Mouse (Mus musculus) midbrain, embryonic 15.5 days (tissue): ENCODE data around the gene Becn1. TPM values are rescaled to one million over a fixed set of nuclear protein-coding genes. Genes with fewer than 3 reads are reported as not detected.

ENCODE experiments used
- ATAC-seq: fragments of 200-750 bp; cut with Nextera tagmentation; replicated peaks from 2 replicates; pipeline ENCODE4 v1.8.0; 2017; ENCODE audit warnings: moderate TSS enrichment
- H3K27ac ChIP-seq: fragments of 300-500 bp; sonication (generic); 2 replicates; pipeline ENCODE4 v1.5.1; 2015; ENCODE audit warnings: mild to moderate bottlenecking, inconsistent platforms
- H3K27me3 ChIP-seq: fragments of 300-500 bp; sonication (generic); replicated peaks from 2 replicates; pipeline ENCODE4 v1.6.1; 2015; ENCODE audit warnings: inconsistent platforms
- H3K36me3 ChIP-seq: fragments of 300-500 bp; sonication (generic); replicated peaks from 2 replicates; pipeline ENCODE4 v1.6.1; 2015; ENCODE audit warnings: inconsistent platforms
- H3K4me1 ChIP-seq: fragments of 300-500 bp; sonication (generic); 2 replicates; pipeline ENCODE4 v1.6.1; 2015; ENCODE audit warnings: inconsistent platforms
- H3K4me2 ChIP-seq: fragments of 300-500 bp; sonication (generic); 2 replicates; pipeline ENCODE4 v1.6.1; 2015; ENCODE audit warnings: inconsistent platforms, mild to moderate bottlenecking, moderate library complexity
- H3K4me3 ChIP-seq: fragments of 300-500 bp; sonication (generic); 2 replicates; pipeline ENCODE4 v1.5.1; 2015; ENCODE audit warnings: mild to moderate bottlenecking, inconsistent platforms
- H3K9ac ChIP-seq: fragments of 300-500 bp; sonication (generic); 2 replicates; pipeline ENCODE4 v1.6.1; 2015; ENCODE audit warnings: mild to moderate bottlenecking, inconsistent platforms
- H3K9me3 ChIP-seq: fragments of 300-500 bp; sonication (generic); 2 replicates; pipeline ENCODE4 v1.6.1; 2016; ENCODE audit warnings: inconsistent platforms
- WGBS: fragments of 180-500 bp; shearing (Covaris S2); methylation state at CpG from one replicate; pipeline ENCODE4 v1.1.7; 2015; ENCODE audit warnings: mixed read lengths; 5-methylcytosine and 5-hydroxymethylcytosine counted together
- polyA plus RNA-seq: library from polyadenylated mRNA; unstranded; fragments of >200 nt; fragmentation: Nextera tagmentation; extraction: Ambion mirVana; gene quantifications from 2 replicates; pipeline ENCODE4 v1.2.1, GENCODE M21; 2015

Becn1 gene
- polyA plus RNA-seq, 1 experiment from 2014 or later: 186 TPM

DNA sequence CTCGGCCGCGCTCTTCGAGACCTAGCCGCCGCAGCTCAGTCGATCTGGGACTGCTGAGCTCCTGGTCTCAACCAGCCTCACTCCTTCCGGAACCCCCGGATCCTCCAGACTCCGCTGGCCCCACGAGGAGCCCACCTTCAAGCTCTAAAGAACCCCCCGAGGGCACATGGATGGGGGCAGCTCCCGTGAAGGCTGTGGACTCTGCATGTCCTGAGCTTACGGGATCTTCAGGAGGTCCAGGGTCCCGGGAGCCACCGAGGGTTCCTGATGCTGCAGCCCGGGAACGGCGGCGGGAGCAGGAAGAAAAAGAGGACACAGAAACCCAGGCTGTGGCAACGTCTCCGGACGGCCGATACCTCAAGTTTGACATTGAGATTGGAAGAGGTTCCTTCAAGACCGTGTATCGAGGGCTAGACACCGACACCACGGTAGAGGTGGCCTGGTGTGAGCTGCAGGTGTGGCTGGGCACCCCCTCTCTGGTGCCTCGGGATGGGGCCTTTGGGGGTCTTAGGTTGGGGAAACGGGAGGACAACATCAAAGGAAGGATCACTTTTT, 41.2 kb downstream of the Becn1 start:
- Histone ChIP-seq H3K4me3 (peak overlapping the region; percentile 43), H3K27me3 (peaks cover 40% of the 10 kb centered on the region), H3K4me1 (peaks cover 33% of the 10 kb centered on the region), H3K4me2 (peak overlapping the region; percentile 95), H3K9ac (peak overlapping the region; percentile 50), H3K36me3 (no peaks in the 10 kb centered on the region), H3K27ac (no peak overlapping the region), H3K9me3 (no peaks in the 10 kb centered on the region)
- WGBS: under 1% methylated on average over 30 of the region's 30 CpGs
- ATAC-seq: 0 out of 2 replicates have a peak, but pooled peaks have one; percentile 6

DNA sequence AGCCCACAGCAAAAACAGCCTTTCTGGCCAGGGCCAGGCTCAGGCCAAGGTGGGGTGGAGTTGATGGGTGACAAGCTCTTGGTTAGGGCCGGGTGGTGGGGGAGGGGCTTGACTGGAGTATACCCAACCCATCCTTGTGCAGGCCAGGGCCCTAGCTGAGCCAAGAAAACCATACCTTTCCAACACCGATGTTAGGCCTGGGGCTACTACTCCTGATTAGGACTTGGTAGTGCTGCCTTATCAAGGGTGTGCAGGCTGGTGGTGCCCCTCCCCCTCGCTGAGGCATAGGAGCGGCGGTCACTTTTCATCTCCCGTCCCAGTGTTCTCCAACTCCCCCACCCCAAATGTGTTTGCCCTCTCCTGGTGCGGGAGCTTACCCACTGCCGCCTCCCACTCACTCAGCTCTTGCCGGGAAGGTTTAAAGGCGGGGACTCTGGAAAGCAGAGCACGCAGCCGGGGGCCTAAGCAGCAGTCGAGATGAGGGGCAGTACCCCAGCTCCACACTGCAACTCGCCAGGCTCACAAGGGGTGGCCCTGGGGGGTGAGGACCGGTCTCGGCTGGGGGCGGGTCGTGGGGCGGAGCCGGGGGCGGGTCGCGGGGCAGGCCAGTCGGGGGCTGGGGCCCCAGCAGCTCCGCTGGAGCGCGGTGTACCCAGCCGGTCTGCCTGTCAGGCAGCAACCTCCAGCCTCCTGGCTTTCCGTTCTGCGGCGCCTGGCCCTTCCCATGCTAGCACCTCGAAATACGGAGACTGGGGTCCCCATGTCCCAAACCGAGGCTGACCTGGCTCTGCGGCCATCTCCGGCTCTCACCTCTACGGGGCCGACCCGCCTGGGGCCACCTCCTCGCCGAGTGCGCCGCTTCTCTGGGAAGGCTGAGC, 41.9 kb downstream of the Becn1 start, which contains the start of gene Wnk4:
TSS of gene Wnk4 (plus strand) at position 620 of the 878 bp plus-strand sequence.
- no peaks in the 10 kb centered on the region for H3K36me3 ChIP-seq
- under 1% methylated on average over 35 of the region's 43 CpGs for WGBS
- peaks cover 37% of the 10 kb centered on the region for H3K27me3 ChIP-seq
- H3K27ac ChIP-seq: no peak within 1 kb of the TSS
- H3K9me3 ChIP-seq: no peaks in the 10 kb centered on the region
- H3K4me1 ChIP-seq: peaks cover 30% of the 10 kb centered on the region
- ATAC-seq: peak; percentile 77
- peak within 1 kb of the TSS; percentile 95 for H3K4me2 ChIP-seq
- H3K9ac ChIP-seq: peak within 1 kb of the TSS; percentile 50
- H3K4me3 ChIP-seq: peak within 1 kb of the TSS; percentile 43

DNA sequence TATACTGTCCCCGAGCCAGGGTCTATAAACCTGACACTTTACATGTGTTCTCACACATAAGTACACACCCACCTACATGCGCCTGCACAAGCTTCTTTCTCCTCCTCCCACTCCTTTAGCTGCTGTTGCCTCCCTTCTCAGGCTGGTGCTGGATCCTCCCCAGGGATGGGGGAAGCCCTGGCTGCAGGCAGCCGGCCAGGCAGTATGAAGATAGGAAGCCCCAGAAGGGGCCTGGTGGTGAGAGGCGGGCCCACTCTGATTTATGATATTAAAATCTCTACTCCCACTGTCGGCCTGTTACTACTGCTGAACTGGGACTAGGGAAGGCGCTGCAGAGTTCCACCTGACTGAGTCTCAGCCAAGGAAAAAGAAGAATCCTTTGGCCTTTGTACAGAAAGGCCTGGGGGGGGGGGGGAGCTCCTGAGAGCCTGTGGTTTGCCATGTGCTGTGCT, 42.8 kb downstream of the Becn1 start:
- Histone ChIP-seq H3K27ac (no peak overlapping the region), H3K27me3 (peaks cover 31% of the 10 kb centered on the region), H3K4me3 (no peak overlapping the region), H3K36me3 (no peaks in the 10 kb centered on the region), H3K4me2 (no peak overlapping the region), H3K9me3 (no peaks in the 10 kb centered on the region), H3K4me1 (peaks cover 31% of the 10 kb centered on the region), H3K9ac (no peak overlapping the region)
- 0 out of 2 replicates have a peak, but pooled peaks have one; percentile 30 for ATAC-seq
- WGBS: 42% methylated on average over 6 of the region's 6 CpGs

DNA sequence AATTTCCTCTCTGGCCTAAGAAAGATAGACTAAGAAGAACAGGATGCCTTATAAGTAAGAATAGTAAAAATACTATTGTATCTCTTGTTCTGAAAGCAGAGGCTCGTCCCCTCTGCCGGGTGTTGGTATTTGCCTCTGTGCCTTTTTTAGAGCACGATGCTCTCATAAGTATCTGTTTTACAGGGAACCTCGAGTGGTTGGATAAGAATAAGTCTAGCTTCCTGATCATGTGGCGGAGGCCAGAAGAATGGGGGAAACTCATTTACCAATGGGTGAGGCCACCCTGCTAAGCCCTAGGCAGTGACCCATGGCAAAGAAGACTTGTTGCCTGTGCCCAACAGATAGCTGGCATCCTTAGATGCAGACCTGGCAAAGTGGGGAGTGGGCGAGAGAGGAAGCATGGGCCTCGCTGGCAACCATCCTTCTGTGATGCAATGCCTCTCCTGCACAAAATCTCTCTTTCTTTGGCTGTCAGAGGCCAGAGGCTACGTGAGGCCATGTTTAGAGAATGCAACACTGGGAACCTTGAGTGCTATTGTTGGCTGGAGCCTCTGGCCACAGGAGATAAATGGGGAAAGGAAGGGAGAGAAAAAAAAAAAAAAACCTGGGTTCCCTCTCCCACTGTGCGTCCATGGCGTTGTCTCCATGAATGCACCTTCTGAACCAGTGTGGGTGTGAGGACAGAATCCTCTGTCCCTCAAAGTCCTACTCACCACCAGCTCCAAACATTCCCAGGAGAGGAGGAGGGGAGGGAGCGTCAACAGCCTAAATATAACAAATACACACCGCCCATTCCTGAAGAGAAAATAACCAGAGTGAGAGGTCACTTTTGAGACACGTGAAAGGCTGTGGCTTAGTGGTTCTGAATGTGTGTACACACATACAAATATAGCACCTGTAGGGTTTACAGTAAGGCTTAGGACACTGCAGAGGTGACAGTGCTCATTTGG, 46.0 kb downstream of the Becn1 start:
- Histone ChIP-seq H3K36me3 (no peaks in the 10 kb centered on the region), H3K9me3 (no peaks in the 10 kb centered on the region), H3K4me3 (no peak overlapping the region), H3K27me3 (0 out of 2 replicates have a peak, but pooled peaks cover 3% of the 10 kb centered on the region), H3K4me2 (no peak overlapping the region), H3K27ac (no peak overlapping the region), H3K9ac (no peak overlapping the region), H3K4me1 (peaks cover 33% of the 10 kb centered on the region)
- WGBS: 93% methylated on average over 13 of the region's 13 CpGs
- ATAC-seq: no peak

DNA sequence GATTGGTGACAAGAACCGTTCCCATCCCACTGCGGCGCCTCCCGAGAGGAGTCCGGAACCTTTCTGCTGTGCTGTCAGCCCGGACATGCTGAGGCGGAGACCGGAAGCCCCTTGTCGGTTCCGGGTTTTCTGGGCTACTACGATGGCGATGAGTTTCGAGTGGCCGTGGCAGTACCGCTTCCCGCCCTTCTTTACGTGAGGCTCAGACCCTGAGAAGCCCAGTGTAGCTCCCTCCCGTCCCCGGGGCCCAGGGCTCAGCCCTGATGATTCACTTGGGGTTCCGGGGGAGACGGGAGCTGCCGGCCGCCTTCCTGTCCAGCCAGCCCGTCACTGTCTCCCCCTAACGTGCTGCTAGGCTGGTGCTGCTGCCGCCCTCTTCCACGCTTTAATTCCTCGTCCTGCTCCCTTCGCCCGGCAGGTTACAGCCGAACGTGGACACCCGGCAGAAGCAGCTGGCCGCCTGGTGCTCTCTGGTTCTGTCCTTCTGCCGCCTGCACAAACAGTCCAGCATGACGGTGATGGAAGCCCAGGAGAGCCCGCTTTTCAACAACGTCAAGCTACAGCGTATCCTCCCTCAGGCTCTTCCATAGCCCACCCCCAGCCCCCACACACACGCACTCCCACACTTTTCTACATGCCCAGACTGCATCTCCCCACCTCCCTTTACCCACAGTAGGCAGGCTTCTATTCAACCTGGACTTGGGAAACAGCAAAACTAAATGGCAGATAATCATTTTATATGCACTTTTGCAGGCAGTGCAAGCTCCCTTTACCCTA, 48.3 kb downstream of the Becn1 start, which contains the start of gene Vps25:
TSS of gene Vps25 (plus strand) at position 95 of the 777 bp plus-strand sequence.
- ATAC-seq: peak; percentile 89
- WGBS: 0% methylated on average over 40 of the region's 40 CpGs
- H3K27ac ChIP-seq: peak within 1 kb of the TSS; percentile 89

DNA sequence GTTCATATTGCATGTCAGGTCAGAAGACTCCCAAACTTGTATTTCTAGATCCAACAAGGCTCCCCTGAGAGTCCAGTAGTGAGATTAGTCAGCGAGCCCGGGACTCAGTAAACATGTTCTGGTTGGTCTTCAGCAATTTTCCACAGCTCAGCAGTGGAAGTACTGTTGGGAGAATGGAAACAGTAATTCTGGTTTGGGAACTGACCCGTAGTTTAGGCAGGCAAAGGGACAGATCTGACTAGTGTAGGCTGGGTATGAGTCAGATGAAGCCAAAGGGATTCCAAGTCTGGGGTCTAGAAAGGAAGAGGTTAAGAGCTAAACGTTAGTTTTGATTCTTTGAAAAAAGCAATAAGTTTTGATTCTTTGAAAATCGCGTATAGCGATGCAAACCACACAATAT, 49.1 kb downstream of the Becn1 start:
- WGBS: 9% methylated on average over 7 of the region's 7 CpGs

More for the DNA sequence above, 48.3 kb downstream of the Becn1 start, which contains the start of gene Vps25:
- Histone ChIP-seq H3K4me1 (peaks cover 18% of the 10 kb centered on the region), H3K4me3 (peak within 1 kb of the TSS; percentile 74), H3K9ac (peak within 1 kb of the TSS; percentile 82), H3K4me2 (peak within 1 kb of the TSS; percentile 93), H3K9me3 (no peaks in the 10 kb centered on the region), H3K36me3 (no peaks in the 10 kb centered on the region), H3K27me3 (no peaks in the 10 kb centered on the region)

DNA sequence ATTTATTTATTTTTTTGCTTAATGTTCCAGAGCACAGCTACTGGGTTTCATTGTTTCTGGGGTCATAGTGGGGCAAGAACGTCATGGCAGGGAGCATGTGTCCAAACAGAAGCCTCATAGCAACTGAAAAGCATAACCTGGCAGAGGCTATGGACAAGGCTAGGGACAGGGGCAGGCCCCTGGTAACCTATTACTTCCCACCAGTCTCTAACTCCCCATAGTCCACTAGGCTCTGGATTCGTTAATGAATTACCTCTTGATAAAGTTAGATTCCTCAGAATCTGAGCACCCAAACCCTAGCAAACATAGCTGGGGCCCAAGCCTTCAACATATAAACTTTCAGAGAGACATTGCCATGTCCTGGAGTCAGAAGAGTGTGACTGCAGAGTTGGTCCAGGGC, 51.1 kb downstream of the Becn1 start:
- Histone ChIP-seq H3K9ac (no peak overlapping the region), H3K27ac (no peak overlapping the region), H3K9me3 (no peaks in the 10 kb centered on the region), H3K4me3 (no peak overlapping the region), H3K4me2 (no peak overlapping the region), H3K36me3 (no peaks in the 10 kb centered on the region), H3K27me3 (peaks cover 11% of the 10 kb centered on the region), H3K4me1 (peaks cover 29% of the 10 kb centered on the region)
- 75% methylated on average over 2 of the region's 2 CpGs for WGBS
- ATAC-seq: no peak

More for the DNA sequence above, 49.1 kb downstream of the Becn1 start:
- Histone ChIP-seq H3K4me1 (peaks cover 18% of the 10 kb centered on the region), H3K9ac (peak overlapping the region; percentile 82), H3K36me3 (no peaks in the 10 kb centered on the region), H3K9me3 (no peaks in the 10 kb centered on the region), H3K4me2 (peak overlapping the region; percentile 93), H3K27me3 (peaks cover under 1% of the 10 kb centered on the region; the same call in 1 of the 2 replicates), H3K4me3 (peak overlapping the region; percentile 74), H3K27ac (peak overlapping the region; percentile 89)
- no peak for ATAC-seq

DNA sequence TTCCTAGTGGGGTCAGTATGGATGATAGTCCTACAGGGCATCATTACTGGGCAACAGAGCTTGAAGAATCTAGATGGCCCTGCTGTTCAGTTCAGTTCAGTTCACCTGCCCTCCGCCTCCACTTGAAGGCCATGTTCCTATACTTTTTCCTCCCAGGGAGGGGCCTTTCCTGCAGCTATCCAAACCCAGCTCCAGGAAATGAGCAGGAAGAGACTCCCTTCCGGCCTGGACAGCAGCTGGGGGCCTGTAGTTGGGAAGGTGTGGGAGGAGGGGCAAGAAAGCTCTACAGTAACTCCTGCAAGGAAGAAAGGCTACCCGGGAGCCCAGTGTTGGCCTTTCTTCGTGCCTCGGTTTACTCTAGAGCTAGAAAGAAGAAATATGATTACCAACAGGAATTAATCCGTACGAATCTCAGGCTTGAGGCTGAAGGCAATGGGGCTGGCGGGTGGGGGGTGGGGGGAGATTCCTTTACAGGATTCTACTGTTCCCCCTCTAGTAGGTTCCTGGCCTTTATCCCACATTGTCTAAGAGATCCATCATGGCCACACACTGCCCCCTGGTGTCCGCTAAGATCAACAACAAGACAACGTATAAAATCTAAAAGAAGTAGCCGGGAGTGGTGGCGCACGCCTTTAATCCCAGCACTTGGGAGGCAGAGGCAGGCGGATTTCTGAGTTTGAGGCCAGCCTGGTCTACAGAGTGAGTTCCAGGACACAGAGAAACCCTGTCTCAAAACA, 53.7 kb downstream of the Becn1 start:
- Histone ChIP-seq H3K4me1 (peaks cover 24% of the 10 kb centered on the region), H3K9me3 (no peaks in the 10 kb centered on the region), H3K4me2 (no peak overlapping the region), H3K27ac (no peak overlapping the region), H3K4me3 (no peak overlapping the region), H3K9ac (no peak overlapping the region), H3K36me3 (no peaks in the 10 kb centered on the region), H3K27me3 (peaks cover 27% of the 10 kb centered on the region)
- WGBS: 41% methylated on average over 14 of the region's 14 CpGs
- ATAC-seq: no peak

DNA sequence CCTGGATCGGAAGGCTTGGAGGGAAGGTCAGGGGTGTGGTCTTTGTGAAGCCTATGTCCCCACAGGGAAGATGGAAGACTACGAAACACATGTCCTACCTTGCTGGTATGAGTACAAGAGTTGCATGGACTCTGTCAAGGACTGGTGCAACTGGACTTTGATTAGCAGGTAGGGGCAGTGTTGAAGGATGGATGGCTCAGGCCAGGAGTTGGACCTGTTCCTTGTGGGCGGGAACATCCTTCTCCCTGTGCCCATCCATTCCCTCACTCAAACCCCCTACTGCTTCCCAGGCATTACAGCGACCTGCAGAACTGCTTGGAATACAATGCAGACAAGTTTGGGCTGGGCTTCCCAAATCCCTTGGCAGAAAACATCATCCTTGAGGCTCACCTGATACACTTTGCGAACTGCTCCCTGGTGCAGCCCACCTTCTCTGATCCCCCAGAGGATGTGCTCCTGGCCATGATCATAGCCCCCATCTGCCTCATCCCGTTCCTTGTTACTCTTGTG, 54.5 kb downstream of the Becn1 start:
- Histone ChIP-seq H3K4me1 (peaks cover 17% of the 10 kb centered on the region), H3K4me2 (peak overlapping the region; percentile 78; the same call in 1 of the 2 replicates), H3K4me3 (no peak overlapping the region; the same call in 1 of the 2 replicates), H3K27ac (no peak overlapping the region), H3K9ac (no peak overlapping the region), H3K9me3 (no peaks in the 10 kb centered on the region), H3K36me3 (no peaks in the 10 kb centered on the region), H3K27me3 (peaks cover 27% of the 10 kb centered on the region)
- no peak for ATAC-seq
- WGBS: 77% methylated on average over 6 of the region's 6 CpGs

DNA sequence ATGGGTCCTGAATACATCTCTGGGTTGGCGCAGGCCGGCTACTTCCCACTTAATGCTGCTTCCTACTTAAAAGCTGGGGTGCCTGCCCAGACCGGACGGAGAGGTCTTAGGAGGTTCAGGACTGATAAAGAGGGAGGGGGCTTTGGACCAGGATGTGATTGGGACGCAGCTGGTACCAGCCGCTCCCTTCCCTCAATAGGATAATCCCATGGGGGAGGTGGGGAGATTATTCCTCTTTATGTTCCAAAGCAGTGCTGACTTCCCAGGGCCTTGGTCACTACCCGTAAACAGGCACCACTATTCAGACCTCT, 55.4 kb downstream of the Becn1 start:
- Histone ChIP-seq H3K4me3 (peak overlapping the region; percentile 52), H3K27ac (no peak overlapping the region), H3K4me1 (peaks cover 16% of the 10 kb centered on the region), H3K36me3 (no peaks in the 10 kb centered on the region), H3K27me3 (peaks cover 27% of the 10 kb centered on the region), H3K9me3 (no peaks in the 10 kb centered on the region), H3K9ac (peak overlapping the region; percentile 64), H3K4me2 (peak overlapping the region; percentile 78)
- WGBS: 1% methylated on average over 7 of the region's 7 CpGs
- no peak for ATAC-seq
